Mouse (Mus musculus): ENCODE data around the gene Ccdc57.

DNA sequence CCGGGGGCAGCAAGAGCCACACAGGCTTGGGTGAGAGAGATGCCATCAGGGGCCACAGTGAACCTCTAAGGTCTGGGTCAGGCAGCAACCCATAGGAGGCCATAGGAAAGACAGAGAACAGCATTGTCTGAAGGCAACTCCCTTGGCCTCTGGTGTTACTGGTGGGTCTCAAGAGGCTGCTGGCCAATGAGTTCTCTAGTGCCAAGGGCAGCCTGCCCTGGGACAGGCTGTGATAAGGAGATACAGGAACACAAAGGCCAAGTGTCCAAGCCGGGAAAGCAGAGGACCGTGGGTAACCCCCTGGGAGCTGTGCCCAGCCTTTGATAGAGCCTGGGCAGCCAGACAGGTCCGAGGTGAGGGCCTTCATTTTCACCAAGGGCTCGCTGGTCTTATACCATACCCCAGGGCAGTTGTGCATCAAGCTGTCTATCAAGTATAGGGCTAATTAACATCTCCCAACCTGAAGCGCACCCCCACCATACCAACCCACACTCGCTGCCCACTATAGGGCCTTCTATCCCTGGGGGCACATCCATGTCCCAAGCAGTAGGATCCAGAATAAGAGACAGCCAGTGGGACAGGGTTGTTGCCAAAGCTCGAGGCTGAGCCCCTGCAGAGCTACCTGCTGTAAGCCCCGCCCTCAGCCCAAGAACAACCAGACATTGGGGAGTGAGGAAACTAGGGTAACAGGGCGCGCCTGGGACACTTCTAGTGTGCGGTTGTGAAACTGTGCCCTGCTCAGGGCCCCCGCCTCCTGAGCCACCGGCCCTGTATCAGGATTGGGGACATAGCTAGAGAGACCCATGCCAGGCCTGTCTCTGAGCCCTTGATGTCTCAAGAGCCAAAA, 111.4 kb downstream of the Ccdc57 start:
- TF ChIP-seq CTCF (IDR thresholded peaks at IDR 0.05; ENCODE audit: low read depth) (no peak), EP300 (optimal IDR thresholded peaks at IDR 0.05) (no peak)

Measured in stomach, postnatal 0 days (tissue).